Mouse (Mus musculus) bone marrow macrophage, adult 2 months (primary cell): ENCODE results near the gene Rapgef6. TPM values are rescaled to one million over a fixed set of nuclear protein-coding genes. Genes with fewer than 3 reads are reported as not detected.

Experiments
- H3K27ac ChIP-seq: 2 replicates; pipeline ENCODE4 v1.5.1; 2012; ENCODE audit warnings: low read depth, low read length; ENCODE audit not compliant: insufficient read depth
- H3K4me1 ChIP-seq: 2 replicates; pipeline ENCODE4 v1.6.1; 2012; ENCODE audit warnings: low read length; ENCODE audit not compliant: control insufficient read depth, insufficient read depth
- H3K4me3 ChIP-seq: 2 replicates; pipeline ENCODE4 v1.5.1; 2012; ENCODE audit warnings: mild to moderate bottlenecking, low read length, moderate library complexity; ENCODE audit not compliant: insufficient read depth
- CTCF ChIP-seq: IDR thresholded peaks from 2 replicates; pipeline ENCODE4 v1.5.1; 2012; ENCODE audit warnings: low read depth, mild to moderate bottlenecking, low read length, moderate library complexity
- POLR2A ChIP-seq: IDR thresholded peaks from 2 replicates; pipeline ENCODE4 v1.6.1; 2012; ENCODE audit warnings: mild to moderate bottlenecking, low read depth, low read length, borderline replicate concordance
- polyA plus RNA-seq: library from polyadenylated mRNA; stranded (reverse); fragments of >200 nt; gene quantifications from 2 replicates; pipeline ENCODE4 v1.2.4, GENCODE M21; 2012; ENCODE audit not compliant: missing spikeins, insufficient read depth, insufficient read length

Rapgef6 gene
- polyA plus RNA-seq, 1 experiment = 25.4 TPM

GRCm38 (mm10) chr11:54728371-54728770, 205.7 kb downstream of the Rapgef6 start:
- Histone ChIP-seq H3K4me1 (peaks cover 57% of the 10 kb centered on the region), H3K4me3 (no peak overlapping the region), H3K27ac (peak overlapping the region; percentile 91)
- TF ChIP-seq POLR2A (no peak), CTCF (no peak)

- Histone ChIP-seq H3K4me3 (no peak overlapping the region), H3K4me1 (peaks cover 65% of the 10 kb centered on the region), H3K27ac (peak overlapping the region; percentile 82)
- TF ChIP-seq POLR2A (no peak), CTCF (no peak)
Measured at GRCm38 (mm10) chr11:54729311-54729710, 206.7 kb downstream of the Rapgef6 start.

GRCm38 (mm10) chr11:54730931-54731330, 208.3 kb downstream of the Rapgef6 start:
- Histone ChIP-seq H3K4me1 (peaks cover 64% of the 10 kb centered on the region), H3K27ac (no peak overlapping the region), H3K4me3 (no peak overlapping the region)
- TF ChIP-seq CTCF (no peak), POLR2A (no peak)

- peaks cover 62% of the 10 kb centered on the region for H3K4me1 ChIP-seq
- no peak overlapping the region for H3K27ac ChIP-seq
- no peak for TF ChIP-seq CTCF
- no peak for TF ChIP-seq POLR2A
- H3K4me3 ChIP-seq = no peak overlapping the region
Measured at GRCm38 (mm10) chr11:54731367-54731766, 208.7 kb downstream of the Rapgef6 start.

GRCm38 (mm10) chr11:54733546-54733945, 210.9 kb downstream of the Rapgef6 start:
- TF ChIP-seq POLR2A (no peak), CTCF (no peak)
- peaks cover 47% of the 10 kb centered on the region for H3K4me1 ChIP-seq
- no peak overlapping the region for H3K4me3 ChIP-seq
- 0 out of 2 replicates have a peak overlapping the region, but pooled peaks have one; percentile 19 for H3K27ac ChIP-seq

GRCm38 (mm10) chr11:54735114-54735513, 212.5 kb downstream of the Rapgef6 start:
- TF ChIP-seq CTCF (no peak), POLR2A (no peak)
- peaks cover 34% of the 10 kb centered on the region for H3K4me1 ChIP-seq

GRCm38 (mm10) chr11:54736903-54737302, 214.3 kb downstream of the Rapgef6 start:
- peaks cover 30% of the 10 kb centered on the region for H3K4me1 ChIP-seq
- TF ChIP-seq CTCF (no peak), POLR2A (no peak)
- no peak overlapping the region for H3K4me3 ChIP-seq
- no peak overlapping the region for H3K27ac ChIP-seq

More at GRCm38 (mm10) chr11:54735114-54735513, 212.5 kb downstream of the Rapgef6 start:
- H3K4me3 ChIP-seq = no peak overlapping the region
- no peak overlapping the region for H3K27ac ChIP-seq

GRCm38 (mm10) chr11:54739012-54739750, 216.5 kb downstream of the Rapgef6 start:
- TF ChIP-seq POLR2A (no peak), CTCF (no peak)
- H3K27ac ChIP-seq = no peak overlapping the region
- peaks cover 16% of the 10 kb centered on the region for H3K4me1 ChIP-seq
- no peak overlapping the region for H3K4me3 ChIP-seq

GRCm38 (mm10) chr11:54741330-54741729, 218.7 kb downstream of the Rapgef6 start:
- TF ChIP-seq CTCF = no peak
- TF ChIP-seq POLR2A = no peak
- Histone ChIP-seq H3K4me3 (no peak overlapping the region), H3K27ac (no peak overlapping the region), H3K4me1 (peaks cover 4% of the 10 kb centered on the region)

GRCm38 (mm10) chr11:54744231-54744630, 221.6 kb downstream of the Rapgef6 start:
- Histone ChIP-seq H3K27ac (no peak overlapping the region), H3K4me3 (no peak overlapping the region), H3K4me1 (no peaks in the 10 kb centered on the region)
- no peak for TF ChIP-seq CTCF
- no peak for TF ChIP-seq POLR2A

Other genes starting within 250 kb of the Rapgef6 start
- not detected in 2 replicates for gene Acsl6, start 219.0 kb upstream of the Rapgef6 start, polyA plus RNA-seq
- gene Meikin, start 152.2 kb upstream of the Rapgef6 start, polyA plus RNA-seq = not detected in 2 replicates
- 56.9 and 59.4 TPM in 2 replicates for gene Fnip1, start 84.6 kb upstream of the Rapgef6 start, polyA plus RNA-seq